ENCODE assay signal across 17 mouse cellular contexts in the genomic region with DNA sequence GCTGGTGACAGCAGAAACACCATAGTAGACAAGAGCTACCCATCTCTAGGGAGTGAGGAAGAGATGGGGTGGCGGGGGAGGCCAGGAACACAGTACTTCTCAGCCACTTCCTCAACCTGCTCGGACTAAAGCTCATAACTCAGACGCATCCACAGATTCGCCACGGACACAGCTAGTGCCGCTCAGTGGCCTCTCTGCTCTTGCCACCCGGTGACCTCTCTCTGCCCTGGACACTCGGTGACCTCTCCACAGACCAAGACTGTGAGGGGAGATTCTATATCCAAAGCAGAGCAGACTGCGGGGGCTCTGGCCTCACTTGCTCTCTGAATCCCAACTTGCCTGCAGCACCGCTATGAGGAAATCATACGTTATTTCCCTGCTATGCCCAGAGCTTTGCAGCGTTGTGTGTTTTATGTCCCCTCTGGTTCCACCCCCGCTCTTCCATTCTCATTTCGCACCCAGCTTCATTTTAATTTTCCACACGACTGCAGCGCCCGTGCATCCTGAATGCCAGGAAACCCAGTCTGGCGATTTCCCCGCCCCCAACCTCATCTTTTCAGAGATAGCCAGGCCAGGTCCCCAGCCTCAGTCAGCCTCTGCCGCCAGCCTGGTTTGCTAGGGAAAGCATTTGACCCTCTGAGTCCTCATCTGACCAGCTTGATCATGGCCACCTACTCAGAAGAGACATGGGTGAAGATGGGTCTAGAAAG. TPM values are rescaled to one million over a fixed set of nuclear protein-coding genes. Genes with fewer than 3 reads are reported as not detected.
DNase-seq lines count a peak whose midpoint lies in the region; ATAC-seq and TF ChIP-seq lines count a peak whose summit lies in the region.
"Had no signal": no experiment of that assay in that cellular context is flagged by ENCODE, and none has a peak within 500 bp of the region (broad histone marks: within the 10 kb centered on the region; RNA-seq: fewer than 3 reads in every experiment).

No protein-coding gene starts in this region.

- no peak for TF ChIP-seq EP300 in stomach, postnatal 0 days (optimal IDR thresholded peaks at IDR 0.05)

- no peak for TF ChIP-seq CTCF in stomach, postnatal 0 days (IDR thresholded peaks at IDR 0.05; ENCODE audit: low read depth)

- H3K36me3 ChIP-seq in stomach, postnatal 0 days (ENCODE audit: control insufficient read depth, insufficient read depth, low read length), result no peaks in the 10 kb centered on the region
- H3K36me3 ChIP-seq: limb, embryonic 15.5 days; lung, embryonic 15.5 days had no signal

- DNase-seq in frontal cortex, postnatal 25 days (ENCODE audit: low spot score in 2 of 2), result no peak
- peak; percentile 34 to 58 for DNase-seq in layer of hippocampus, postnatal 14 days (ENCODE audit: low spot score in 2 of 2)
- no peak for DNase-seq in layer of hippocampus, adult 9-11 months
- DNase-seq in right cerebral cortex, postnatal 10 days (ENCODE audit: low spot score in 2 of 2), result peak; percentile 48 to 50
- DNase-seq in right cerebral cortex, postnatal 4 days, result no peak
- DNase-seq in stomach, postnatal 0 days (ENCODE audit: low spot score), result peak; percentile 4
- no peak for DNase-seq in adrenal gland, adult 2 months
- DNase-seq: adrenal gland, adult 8-10 months; cerebellum, adult 2 months; heart, postnatal 10 days; kidney, postnatal 10 days had no signal

- no peaks in the 10 kb centered on the region for H3K9me3 ChIP-seq in stomach, postnatal 0 days (ENCODE audit: control insufficient read depth, low read length)
- H3K9me3 ChIP-seq: limb, embryonic 15.5 days; lung, embryonic 15.5 days had no signal

- peak; percentile 41; the same call in 1 of the 2 replicates for ATAC-seq in frontal cortex, adult (ENCODE audit: low TSS enrichment)
- ATAC-seq in stomach, postnatal 0 days (ENCODE audit: low FRiP score, low TSS enrichment), result no peak

- H3K4me3 ChIP-seq in stomach, postnatal 0 days (ENCODE audit: low read depth, low read length), result no peak overlapping the region
- H3K4me3 ChIP-seq: heart, adult 2 months; limb, embryonic 15.5 days; lung, embryonic 15.5 days had no signal

- no peaks in the 10 kb centered on the region for H3K27me3 ChIP-seq in stomach, postnatal 0 days (ENCODE audit: control insufficient read depth, insufficient read depth, low read length)

- no peak overlapping the region for H3K27ac ChIP-seq in stomach, postnatal 0 days (replicated peaks)
- H3K27ac ChIP-seq: heart, adult 2 months; limb, embryonic 15.5 days; lung, embryonic 15.5 days had no signal

- H3K4me2 ChIP-seq in stomach, postnatal 0 days (replicated peaks; ENCODE audit: low read depth), result no peak overlapping the region
- H3K4me2 ChIP-seq: limb, embryonic 15.5 days; lung, embryonic 15.5 days had no signal

- H3K9ac ChIP-seq in stomach, postnatal 0 days (ENCODE audit: low read length), result no peak overlapping the region
- H3K9ac ChIP-seq: limb, embryonic 15.5 days; lung, embryonic 15.5 days had no signal

- WGBS in stomach, postnatal 0 days, result 65% methylated on average over 20 of the region's 20 CpGs

- H3K4me1 ChIP-seq in stomach, postnatal 0 days (replicated peaks; ENCODE audit: control insufficient read depth, insufficient read depth), result no peaks in the 10 kb centered on the region
- H3K4me1 ChIP-seq: limb, embryonic 15.5 days; lung, embryonic 15.5 days had no signal

RNA-seq across cellular contexts. Expression of a gene that starts 7.8 kb away (rescaled TPM):
- 10 to 100 TPM; 11.4 to 12.0 TPM for total RNA-seq in layer of hippocampus, postnatal 14 days (2021)
- 0.18 TPM in 1 of 2 replicates, not detected in the other for polyA plus RNA-seq in stomach, postnatal 0 days (2015; fragmentation: Nextera tagmentation; extraction: Ambion mirVana)
- not detected for total RNA-seq in adrenal gland, adult 2 months (2021)
- polyA plus RNA-seq in adrenal gland, adult 2 months (2012; rRNA removed), result 0.07 TPM in 1 of 2 replicates, not detected in the other
- total RNA-seq: adrenal gland, adult 8-10 months; heart, adult 2 months; heart, postnatal 10 days; megakaryocyte, adult 5-6 weeks had no signal
- polyA plus RNA-seq: heart, adult 2 months; limb, embryonic 15.5 days; lung, embryonic 15.5 days; urinary bladder, adult 2 months had no signal

RNA-seq across cellular contexts. Expression of a gene that starts 53.4 kb away (rescaled TPM):
- total RNA-seq in layer of hippocampus, postnatal 14 days (2021), result 10 to 100 TPM; 32.4 to 33.6 TPM
- polyA plus RNA-seq in stomach, postnatal 0 days (2015; fragmentation: Nextera tagmentation; extraction: Ambion mirVana), result 9.3 and 12.1 TPM in 2 replicates
- 10 to 100 TPM; 15.1 to 19.3 TPM for total RNA-seq in adrenal gland, adult 2 months (2021)
- polyA plus RNA-seq in adrenal gland, adult 2 months (2012; rRNA removed), result 25.2 and 30.1 TPM in 2 replicates

Comparison
In these comparisons a context has a peak if more than half of its experiments do, and no peak if none do; other contexts are left out.
1. DNase-seq: peak in layer of hippocampus, postnatal 14 days (2 of 2), right cerebral cortex, postnatal 10 days (2 of 2) and stomach, postnatal 0 days (single experiment); none in frontal cortex, postnatal 25 days (0 of 2), layer of hippocampus, adult 9-11 months (single experiment), right cerebral cortex, postnatal 4 days (single experiment) and adrenal gland, adult 2 months (single experiment).
2. RNA of a gene that starts 7.8 kb away (total RNA-seq): 11.4 to 12.0 TPM in layer of hippocampus, postnatal 14 days; not detected in adrenal gland, adult 2 months; every median in the first group is over 10 times any median in the second.